Mouse (Mus musculus): ENCODE data around the gene Dzip1l. TPM values are rescaled to one million over a fixed set of nuclear protein-coding genes. Genes with fewer than 3 reads are reported as not detected.

Gene Dzip1l
- total RNA-seq, 2 experiments from 2014 or later: 19.7 to 28.6 TPM

Other genes starting within 250 kb of the Dzip1l start
- 100 to 1,000 TPM; 132 to 154 TPM for gene Mras, start 192.1 kb upstream of the Dzip1l start, total RNA-seq (2021)
- under 1 TPM in 1 of 2 experiments, not detected in 1; 0.42 TPM for gene Nme9, start 178.0 kb upstream of the Dzip1l start, total RNA-seq (2021)
- 10 to 100 TPM; 53.1 to 56.7 TPM for gene Armc8, start 60.6 kb upstream of the Dzip1l start, total RNA-seq (2021)
- 10 to 100 TPM; 12.6 TPM for gene Dbr1, start 53.7 kb upstream of the Dzip1l start, total RNA-seq (2021)
- under 1 TPM in 1 of 2 experiments, not detected in 1; 0.15 TPM for gene A4gnt, start 17.0 kb upstream of the Dzip1l start, total RNA-seq (2021)
- not detected for gene Cldn18, start 87.8 kb downstream of the Dzip1l start, total RNA-seq (2021)
- not detected for gene Sox14, start 246.7 kb downstream of the Dzip1l start, total RNA-seq (2021)

All from layer of hippocampus, postnatal 36 days (tissue).